Mouse (Mus musculus) heart, adult 2 months (tissue): Measurements from ENCODE around the gene Hs6st1. TPM values are rescaled to one million over a fixed set of nuclear protein-coding genes. Genes with fewer than 3 reads are reported as not detected.

Source experiments
- DNase-seq, 2 experiments: peaks; one replicate each; pipeline ENCODE4 v3.0.0; 2021
- H3K27ac ChIP-seq: fragments of 200-600 bp; 2 replicates; pipeline ENCODE4 v1.8.1; 2022
- H3K27me3 ChIP-seq: fragments of 200-500 bp; 2 replicates; pipeline ENCODE4 v1.6.1; 2012; ENCODE audit warnings: mild to moderate bottlenecking, low read length, inconsistent platforms, mixed read lengths; ENCODE audit not compliant: control insufficient read depth, insufficient read depth
- H3K36me3 ChIP-seq: fragments of 200-500 bp; 2 replicates; pipeline ENCODE4 v1.6.1; 2012; ENCODE audit warnings: low read length, inconsistent platforms; ENCODE audit not compliant: control insufficient read depth, insufficient read depth
- H3K4me1 ChIP-seq: fragments of 200-500 bp; 2 replicates; pipeline ENCODE4 v1.6.1; 2011; ENCODE audit warnings: low read length; ENCODE audit not compliant: control insufficient read depth, insufficient read depth
- H3K4me3 ChIP-seq: fragments of 200-600 bp; 2 replicates; pipeline ENCODE4 v1.8.1; 2022
- H3K79me2 ChIP-seq: fragments of 200-500 bp; replicated peaks from 2 replicates; pipeline ENCODE4 v1.6.1; 2012; ENCODE audit warnings: mild to moderate bottlenecking, inconsistent platforms, low read length, moderate library complexity, mixed read lengths; ENCODE audit not compliant: control insufficient read depth, insufficient read depth
- H3K9ac ChIP-seq: fragments of 200-500 bp; 2 replicates; pipeline ENCODE4 v1.6.1; 2012; ENCODE audit warnings: low read depth, mild to moderate bottlenecking, control low read depth, inconsistent platforms, low read length, mixed read lengths
- CTCF ChIP-seq: fragments of 200-600 bp; IDR thresholded peaks from 2 replicates; pipeline ENCODE4 v1.8.1; 2022; ENCODE audit warnings: antibody characterized with exemption, mild to moderate bottlenecking, moderate library complexity
- EP300 ChIP-seq: fragments of 200-500 bp; IDR thresholded peaks from 2 replicates; pipeline ENCODE4 v1.6.1; 2011; ENCODE audit warnings: low read depth, low read length, control low read depth; ENCODE audit not compliant: insufficient read depth
- POLR2A ChIP-seq: fragments of 200-500 bp; IDR thresholded peaks from 2 replicates; pipeline ENCODE4 v1.6.1; 2011; ENCODE audit warnings: mild to moderate bottlenecking, low read depth, low read length, control low read depth; ENCODE audit not compliant: insufficient read depth
- WGBS: fragments of 180-500 bp; shearing (Covaris S2); methylation state at CpG from one replicate; pipeline ENCODE4 v1.1.7; 2018; 5-methylcytosine and 5-hydroxymethylcytosine counted together
- intact Hi-C: fragments of 180-260 bp; cut with DNase I; formaldehyde crosslinking; loops from one replicate; pipeline ENCODE4 v1.15.1; 2025
- polyA plus RNA-seq: library from polyadenylated mRNA; depleted of rRNA; stranded (reverse); fragments of >200 nt; gene quantifications from 2 replicates; pipeline ENCODE4 v1.2.3, GENCODE M21; 2012
- total RNA-seq, 2 experiments: library from RNA; stranded (reverse); gene quantifications; 2 replicates each; pipeline ENCODE4 v1.2.3; 2021

The Hs6st1 gene
- total and polyA plus RNA-seq, 3 experiments: 22.8 to 25.3 (median 23.0) TPM

- no peaks in the 10 kb centered on the region for H3K36me3 ChIP-seq
- no peaks in the 10 kb centered on the region for H3K27me3 ChIP-seq
- H3K79me2 ChIP-seq: no peaks in the 10 kb centered on the region
- DNase-seq: no peak
- no peaks in the 10 kb centered on the region for H3K4me1 ChIP-seq
- H3K9ac ChIP-seq: no peak overlapping the region
- H3K4me3 ChIP-seq: no peak overlapping the region
- intact Hi-C loops: no loop called here
- TF ChIP-seq EP300 (no peak), POLR2A (no peak), CTCF (no peak)
- H3K27ac ChIP-seq: no peak overlapping the region
- WGBS: 77% methylated on average over 5 of the region's 5 CpGs
Observed at GRCm38 (mm10) chr1:36116488-36116887, 48.3 kb downstream of the Hs6st1 start.

- 76% methylated on average over 9 of the region's 9 CpGs for WGBS
Observed at GRCm38 (mm10) chr1:36118061-36118685, 50.0 kb downstream of the Hs6st1 start.

GRCm38 (mm10) chr1:36118958-36119357, 50.8 kb downstream of the Hs6st1 start:
- intact Hi-C loops: no loop called here
- no peak for TF ChIP-seq POLR2A
- TF ChIP-seq EP300: no peak
- no peak for TF ChIP-seq CTCF
- no peak for DNase-seq
- WGBS: 94% methylated on average over 3 of the region's 3 CpGs
- Histone ChIP-seq H3K79me2 (no peaks in the 10 kb centered on the region), H3K27me3 (no peaks in the 10 kb centered on the region), H3K36me3 (no peaks in the 10 kb centered on the region), H3K4me1 (no peaks in the 10 kb centered on the region), H3K4me3 (no peak overlapping the region), H3K27ac (no peak overlapping the region), H3K9ac (no peak overlapping the region)

More at GRCm38 (mm10) chr1:36118061-36118685, 50.0 kb downstream of the Hs6st1 start:
- Histone ChIP-seq H3K9ac (no peak overlapping the region), H3K4me3 (no peak overlapping the region), H3K79me2 (no peaks in the 10 kb centered on the region), H3K27me3 (no peaks in the 10 kb centered on the region), H3K36me3 (no peaks in the 10 kb centered on the region), H3K4me1 (no peaks in the 10 kb centered on the region), H3K27ac (no peak overlapping the region)
- intact Hi-C loops: no loop called here
- DNase-seq: no peak
- TF ChIP-seq POLR2A (no peak), CTCF (no peak), EP300 (no peak)

GRCm38 (mm10) chr1:36119426-36119825, 51.2 kb downstream of the Hs6st1 start:
- Histone ChIP-seq H3K9ac (no peak overlapping the region), H3K4me3 (no peak overlapping the region), H3K27ac (no peak overlapping the region), H3K79me2 (no peaks in the 10 kb centered on the region), H3K36me3 (no peaks in the 10 kb centered on the region), H3K4me1 (no peaks in the 10 kb centered on the region), H3K27me3 (no peaks in the 10 kb centered on the region)
- intact Hi-C loops: no loop called here
- DNase-seq: no peak
- 88% methylated on average over 4 of the region's 4 CpGs for WGBS
- TF ChIP-seq CTCF (no peak), EP300 (no peak), POLR2A (no peak)

- no peak for DNase-seq
- WGBS: 81% methylated on average over 8 of the region's 8 CpGs
- no peak for TF ChIP-seq POLR2A
- TF ChIP-seq CTCF: no peak
- no peak for TF ChIP-seq EP300
- H3K9ac ChIP-seq: no peak overlapping the region
- no peaks in the 10 kb centered on the region for H3K4me1 ChIP-seq
- H3K79me2 ChIP-seq: no peaks in the 10 kb centered on the region
- intact Hi-C loops: no loop called here
- no peak overlapping the region for H3K27ac ChIP-seq
- no peak overlapping the region for H3K4me3 ChIP-seq
- H3K36me3 ChIP-seq: no peaks in the 10 kb centered on the region
- H3K27me3 ChIP-seq: no peaks in the 10 kb centered on the region
Observed at GRCm38 (mm10) chr1:36121172-36121571, 53.0 kb downstream of the Hs6st1 start.

DNA sequence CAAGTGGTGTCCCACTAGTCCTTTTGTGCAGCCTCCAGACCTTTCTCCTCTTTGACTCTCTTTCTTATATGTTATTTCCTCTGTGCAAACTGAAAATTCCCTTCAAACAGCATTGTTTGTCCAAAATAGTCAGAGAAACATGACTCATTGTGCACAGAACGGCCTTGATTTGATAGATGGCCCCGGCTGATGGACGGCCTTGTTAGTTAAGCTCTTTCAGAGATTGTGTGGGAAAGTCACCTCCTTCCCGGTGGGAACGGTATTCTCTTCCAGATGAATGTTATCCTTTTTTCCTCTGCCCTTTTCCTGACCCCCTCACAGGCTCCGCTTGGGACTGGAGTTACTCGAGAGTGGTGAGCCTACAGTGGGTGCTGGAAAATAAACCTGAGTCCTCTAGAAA, 56.9 kb downstream of the Hs6st1 start:
- Histone ChIP-seq H3K4me1 (no peaks in the 10 kb centered on the region; the same call in 1 of the 2 replicates), H3K79me2 (no peaks in the 10 kb centered on the region), H3K9ac (no peak overlapping the region), H3K27me3 (no peaks in the 10 kb centered on the region), H3K27ac (no peak overlapping the region), H3K4me3 (no peak overlapping the region), H3K36me3 (no peaks in the 10 kb centered on the region)
- no peak for DNase-seq
- WGBS: 44% methylated on average over 7 of the region's 7 CpGs
- no peak for TF ChIP-seq CTCF
- TF ChIP-seq POLR2A: no peak
- TF ChIP-seq EP300: no peak
- intact Hi-C loops: no loop called here
